Mouse (Mus musculus): Measurements from ENCODE around the gene Cylc2. TPM values are rescaled to one million over a fixed set of nuclear protein-coding genes. Genes with fewer than 3 reads are reported as not detected.

Gene Cylc2
- not detected in 2 replicates for polyA plus RNA-seq (2012; rRNA removed; ENCODE audit: low replicate concordance)

GRCm38 (mm10) chr4:51216378-51216777 lies at the start of gene Cylc2:
Cylc2 (plus strand) TSS chr4:51216678.

All from duodenum, adult 2 months (tissue).